Mouse (Mus musculus) bone marrow macrophage, adult 2 months (primary cell): Measurements from ENCODE around the gene Spock1.

ENCODE experiments used
- CTCF ChIP-seq: IDR thresholded peaks from 2 replicates; pipeline ENCODE4 v1.5.1; 2012; ENCODE audit warnings: low read depth, mild to moderate bottlenecking, low read length, moderate library complexity
- POLR2A ChIP-seq: IDR thresholded peaks from 2 replicates; pipeline ENCODE4 v1.6.1; 2012; ENCODE audit warnings: mild to moderate bottlenecking, low read depth, low read length, borderline replicate concordance

- TF ChIP-seq CTCF = no peak
- TF ChIP-seq POLR2A = no peak
Observed at GRCm38 (mm10) chr13:57688926-57689325, 219.2 kb downstream of the Spock1 start.
